Mouse (Mus musculus): ENCODE data around the gene Slc51b. TPM values are rescaled to one million over a fixed set of nuclear protein-coding genes. Genes with fewer than 3 reads are reported as not detected.

The Slc51b gene
- polyA plus RNA-seq, 1 experiment from 2014 or later = not detected

DNA sequence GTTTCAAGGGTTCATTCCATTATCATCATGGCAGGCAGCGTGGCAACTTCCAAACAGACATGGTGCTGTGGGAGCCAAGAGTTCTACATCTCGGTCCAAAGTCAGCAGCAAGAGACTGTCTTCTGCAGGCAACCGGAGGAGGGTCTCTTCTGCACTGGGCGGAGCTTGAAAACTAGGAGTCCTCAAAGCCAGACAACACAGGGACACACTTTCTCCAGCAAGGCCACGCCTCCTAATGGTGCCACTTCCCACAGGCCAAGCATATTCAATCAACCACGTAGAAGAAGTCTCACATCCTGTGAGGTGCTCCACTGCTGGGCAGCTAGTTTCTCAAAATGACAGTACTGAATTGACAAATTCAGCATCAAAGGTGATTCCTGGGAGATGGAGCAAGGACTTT, 25.2 kb upstream of the Slc51b start:
- H3K4me3 ChIP-seq (ENCODE audit: low read depth, low read length) = no peak overlapping the region
- WGBS = 89% methylated on average over 6 of the region's 6 CpGs
- peaks cover 16% of the 10 kb centered on the region for H3K36me3 ChIP-seq (ENCODE audit: control insufficient read depth, insufficient read depth, low read length)
- no peak overlapping the region for H3K4me2 ChIP-seq (ENCODE audit: low read depth, severe bottlenecking)
- no peaks in the 10 kb centered on the region for H3K9me3 ChIP-seq (ENCODE audit: control insufficient read depth, low read length)
- DNase-seq (ENCODE audit: low spot score) (no peak), ATAC-seq (ENCODE audit: insufficient number of reproducible peaks, low FRiP score, low TSS enrichment, low read depth) (no peak)
- no peaks in the 10 kb centered on the region for H3K4me1 ChIP-seq (ENCODE audit: control insufficient read depth, insufficient read depth, low read length)
- H3K27me3 ChIP-seq (ENCODE audit: control insufficient read depth, insufficient read depth, low read length) = no peaks in the 10 kb centered on the region
- H3K9ac ChIP-seq (ENCODE audit: low read length) = no peak overlapping the region
- H3K27ac ChIP-seq (replicated peaks; ENCODE audit: low read depth, low read length) = no peak overlapping the region

DNA sequence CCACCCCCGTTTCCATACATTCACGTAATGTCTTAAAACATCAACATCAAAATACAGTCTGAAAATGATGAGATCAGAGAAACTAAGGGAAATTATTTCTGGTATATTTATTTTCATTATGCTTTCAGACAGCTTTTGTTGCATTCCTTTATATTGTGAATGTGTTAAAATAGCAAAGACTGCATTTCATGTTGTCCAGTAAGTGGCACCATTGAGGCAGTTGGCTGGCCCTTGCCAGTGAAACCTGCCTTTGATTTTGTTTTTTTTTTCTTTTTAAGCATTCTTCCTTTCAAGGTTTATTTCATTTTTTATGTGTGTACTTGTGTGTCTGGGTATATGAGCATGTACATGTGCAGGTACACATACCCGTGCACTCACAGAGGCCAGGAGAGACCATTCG, 21.9 kb upstream of the Slc51b start:
- Histone ChIP-seq H3K36me3 (ENCODE audit: control insufficient read depth, insufficient read depth, low read length) (peaks cover 12% of the 10 kb centered on the region), H3K4me1 (ENCODE audit: control insufficient read depth, insufficient read depth, low read length) (no peaks in the 10 kb centered on the region), H3K27me3 (ENCODE audit: control insufficient read depth, insufficient read depth, low read length) (no peaks in the 10 kb centered on the region), H3K27ac (replicated peaks; ENCODE audit: low read depth, low read length) (no peak overlapping the region), H3K4me3 (ENCODE audit: low read depth, low read length) (no peak overlapping the region), H3K9me3 (ENCODE audit: control insufficient read depth, low read length) (no peaks in the 10 kb centered on the region), H3K9ac (ENCODE audit: low read length) (no peak overlapping the region), H3K4me2 (ENCODE audit: low read depth, severe bottlenecking) (no peak overlapping the region)
- no peak for ATAC-seq (ENCODE audit: insufficient number of reproducible peaks, low FRiP score, low TSS enrichment, low read depth)
- 94% methylated on average over 4 of the region's 4 CpGs for WGBS
- DNase-seq (ENCODE audit: low spot score) = no peak

GRCm38 (mm10) chr9:65435671-65436301, 13.0 kb upstream of the Slc51b start, which contains the start of gene Mtfmt:
Mtfmt (plus strand) TSS chr9:65435782.
- H3K4me1 ChIP-seq (ENCODE audit: control insufficient read depth, insufficient read depth, low read length) = 0 out of 2 replicates have a peak, but pooled peaks cover 2% of the 10 kb centered on the region
- 0 out of 2 replicates have a peak, but pooled peaks cover 4% of the 10 kb centered on the region for H3K36me3 ChIP-seq (ENCODE audit: control insufficient read depth, insufficient read depth, low read length)
- ATAC-seq (ENCODE audit: insufficient number of reproducible peaks, low FRiP score, low TSS enrichment, low read depth) (peak; percentile 84), DNase-seq (ENCODE audit: low spot score) (peak; percentile 95)
- peak within 1 kb of the TSS; percentile 79 for H3K9ac ChIP-seq (ENCODE audit: low read length)
- H3K4me2 ChIP-seq (ENCODE audit: low read depth, severe bottlenecking) = peak within 1 kb of the TSS; percentile 68
- no peak within 1 kb of the TSS for H3K27ac ChIP-seq (replicated peaks; ENCODE audit: low read depth, low read length)
- no peaks in the 10 kb centered on the region for H3K27me3 ChIP-seq (ENCODE audit: control insufficient read depth, insufficient read depth, low read length)
- peak within 1 kb of the TSS; percentile 92 for H3K4me3 ChIP-seq (ENCODE audit: low read depth, low read length)
- H3K9me3 ChIP-seq (ENCODE audit: control insufficient read depth, low read length) = no peaks in the 10 kb centered on the region
- under 1% methylated on average over 54 of the region's 54 CpGs for WGBS

DNA sequence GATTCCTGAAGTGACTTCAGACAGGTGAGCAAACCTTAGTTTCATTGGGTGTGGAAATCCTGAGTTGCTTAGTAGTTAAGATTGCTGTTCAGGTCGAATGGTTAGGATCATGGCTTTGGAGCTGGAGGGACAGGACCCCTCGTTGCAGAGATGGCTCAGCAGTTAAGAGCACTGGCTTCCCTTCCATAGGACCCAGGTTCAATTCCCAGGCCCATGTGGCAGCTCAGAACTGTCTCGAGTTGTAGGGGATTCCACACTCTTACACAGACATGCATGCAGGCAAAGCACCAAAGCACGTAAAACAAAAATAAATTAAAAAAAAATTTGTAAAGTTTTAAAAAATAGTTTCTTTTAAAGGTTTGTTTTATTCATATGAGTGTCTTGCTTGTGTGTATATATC, 12.5 kb upstream of the Slc51b start:
- Histone ChIP-seq H3K4me1 (ENCODE audit: control insufficient read depth, insufficient read depth, low read length) (0 out of 2 replicates have a peak, but pooled peaks cover 2% of the 10 kb centered on the region), H3K27ac (replicated peaks; ENCODE audit: low read depth, low read length) (no peak overlapping the region), H3K9ac (ENCODE audit: low read length) (no peak overlapping the region), H3K4me3 (ENCODE audit: low read depth, low read length) (no peak overlapping the region), H3K9me3 (ENCODE audit: control insufficient read depth, low read length) (no peaks in the 10 kb centered on the region), H3K36me3 (ENCODE audit: control insufficient read depth, insufficient read depth, low read length) (0 out of 2 replicates have a peak, but pooled peaks cover 4% of the 10 kb centered on the region), H3K27me3 (ENCODE audit: control insufficient read depth, insufficient read depth, low read length) (no peaks in the 10 kb centered on the region), H3K4me2 (ENCODE audit: low read depth, severe bottlenecking) (no peak overlapping the region)
- WGBS = 75% methylated on average over 4 of the region's 4 CpGs
- ATAC-seq (ENCODE audit: insufficient number of reproducible peaks, low FRiP score, low TSS enrichment, low read depth) (no peak), DNase-seq (ENCODE audit: low spot score) (no peak)

- H3K27ac ChIP-seq (replicated peaks; ENCODE audit: low read depth, low read length) = no peak overlapping the region
- H3K9me3 ChIP-seq (ENCODE audit: control insufficient read depth, low read length) = no peaks in the 10 kb centered on the region
- no peak overlapping the region for H3K9ac ChIP-seq (ENCODE audit: low read length)
- H3K36me3 ChIP-seq (ENCODE audit: control insufficient read depth, insufficient read depth, low read length) = 0 out of 2 replicates have a peak, but pooled peaks cover 4% of the 10 kb centered on the region
- H3K27me3 ChIP-seq (ENCODE audit: control insufficient read depth, insufficient read depth, low read length) = no peaks in the 10 kb centered on the region
- H3K4me1 ChIP-seq (ENCODE audit: control insufficient read depth, insufficient read depth, low read length) = 0 out of 2 replicates have a peak, but pooled peaks cover 2% of the 10 kb centered on the region
- no peak overlapping the region for H3K4me3 ChIP-seq (ENCODE audit: low read depth, low read length)
- DNase-seq (ENCODE audit: low spot score) = peak; percentile 66
- H3K4me2 ChIP-seq (ENCODE audit: low read depth, severe bottlenecking) = no peak overlapping the region
- 61% methylated on average over 5 of the region's 5 CpGs for WGBS
- no peak for ATAC-seq (ENCODE audit: insufficient number of reproducible peaks, low FRiP score, low TSS enrichment, low read depth)
Measured at GRCm38 (mm10) chr9:65434140-65434539, 11.4 kb upstream of the Slc51b start.

GRCm38 (mm10) chr9:65432236-65432635, 9.5 kb upstream of the Slc51b start:
- no peak for ATAC-seq (ENCODE audit: insufficient number of reproducible peaks, low FRiP score, low TSS enrichment, low read depth)
- WGBS = under 1% methylated on average over 3 of the region's 3 CpGs
- Histone ChIP-seq H3K4me3 (ENCODE audit: low read depth, low read length) (no peak overlapping the region), H3K27me3 (ENCODE audit: control insufficient read depth, insufficient read depth, low read length) (no peaks in the 10 kb centered on the region), H3K27ac (replicated peaks; ENCODE audit: low read depth, low read length) (no peak overlapping the region), H3K4me2 (ENCODE audit: low read depth, severe bottlenecking) (no peak overlapping the region), H3K9ac (ENCODE audit: low read length) (no peak overlapping the region), H3K4me1 (ENCODE audit: control insufficient read depth, insufficient read depth, low read length) (0 out of 2 replicates have a peak, but pooled peaks cover 2% of the 10 kb centered on the region), H3K9me3 (ENCODE audit: control insufficient read depth, low read length) (no peaks in the 10 kb centered on the region), H3K36me3 (ENCODE audit: control insufficient read depth, insufficient read depth, low read length) (no peaks in the 10 kb centered on the region)
- peak; percentile 88 for DNase-seq (ENCODE audit: low spot score)

- H3K36me3 ChIP-seq (ENCODE audit: control insufficient read depth, insufficient read depth, low read length) = no peaks in the 10 kb centered on the region
- no peak overlapping the region for H3K4me3 ChIP-seq (ENCODE audit: low read depth, low read length)
- DNase-seq (ENCODE audit: low spot score) (no peak), ATAC-seq (ENCODE audit: insufficient number of reproducible peaks, low FRiP score, low TSS enrichment, low read depth) (no peak)
- H3K4me2 ChIP-seq (ENCODE audit: low read depth, severe bottlenecking) = no peak overlapping the region
- H3K4me1 ChIP-seq (ENCODE audit: control insufficient read depth, insufficient read depth, low read length) = no peaks in the 10 kb centered on the region
- no peak overlapping the region for H3K27ac ChIP-seq (replicated peaks; ENCODE audit: low read depth, low read length)
- no peaks in the 10 kb centered on the region for H3K9me3 ChIP-seq (ENCODE audit: control insufficient read depth, low read length)
- no peaks in the 10 kb centered on the region for H3K27me3 ChIP-seq (ENCODE audit: control insufficient read depth, insufficient read depth, low read length)
- H3K9ac ChIP-seq (ENCODE audit: low read length) = no peak overlapping the region
- 88% methylated on average over 5 of the region's 5 CpGs for WGBS
Measured at GRCm38 (mm10) chr9:65430921-65431320, 8.2 kb upstream of the Slc51b start.

DNA sequence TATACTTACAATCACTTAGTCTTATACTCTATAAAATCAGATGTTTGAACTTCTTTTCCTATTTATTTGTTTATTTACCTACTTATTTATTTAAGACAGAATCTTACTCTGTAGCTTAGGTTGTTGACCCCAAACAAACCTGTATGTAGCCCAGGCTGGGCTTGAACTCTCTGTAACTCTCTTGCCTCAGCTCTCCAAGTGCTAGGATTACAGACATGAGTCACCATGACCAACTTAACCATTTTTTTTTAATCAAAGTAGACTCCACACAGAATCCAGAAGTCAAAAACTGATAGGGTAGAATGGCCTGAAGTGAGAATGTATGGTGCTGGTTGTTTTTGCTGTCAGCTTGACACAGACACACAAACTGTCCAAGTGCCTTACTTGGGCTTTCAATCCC, 7.6 kb upstream of the Slc51b start:
- Histone ChIP-seq H3K9me3 (ENCODE audit: control insufficient read depth, low read length) (no peaks in the 10 kb centered on the region), H3K4me2 (ENCODE audit: low read depth, severe bottlenecking) (no peak overlapping the region), H3K4me3 (ENCODE audit: low read depth, low read length) (no peak overlapping the region), H3K27me3 (ENCODE audit: control insufficient read depth, insufficient read depth, low read length) (no peaks in the 10 kb centered on the region), H3K36me3 (ENCODE audit: control insufficient read depth, insufficient read depth, low read length) (no peaks in the 10 kb centered on the region), H3K27ac (replicated peaks; ENCODE audit: low read depth, low read length) (no peak overlapping the region), H3K4me1 (ENCODE audit: control insufficient read depth, insufficient read depth, low read length) (no peaks in the 10 kb centered on the region), H3K9ac (ENCODE audit: low read length) (no peak overlapping the region)
- no peak for ATAC-seq (ENCODE audit: insufficient number of reproducible peaks, low FRiP score, low TSS enrichment, low read depth)
- no peak for DNase-seq (ENCODE audit: low spot score)

GRCm38 (mm10) chr9:65428003-65428402, 5.2 kb upstream of the Slc51b start:
- no peak overlapping the region for H3K4me2 ChIP-seq (ENCODE audit: low read depth, severe bottlenecking)
- no peak overlapping the region for H3K9ac ChIP-seq (ENCODE audit: low read length)
- no peaks in the 10 kb centered on the region for H3K36me3 ChIP-seq (ENCODE audit: control insufficient read depth, insufficient read depth, low read length)
- H3K27ac ChIP-seq (replicated peaks; ENCODE audit: low read depth, low read length) = no peak overlapping the region
- no peaks in the 10 kb centered on the region for H3K9me3 ChIP-seq (ENCODE audit: control insufficient read depth, low read length)
- ATAC-seq (ENCODE audit: insufficient number of reproducible peaks, low FRiP score, low TSS enrichment, low read depth) (no peak), DNase-seq (ENCODE audit: low spot score) (no peak)
- no peaks in the 10 kb centered on the region for H3K27me3 ChIP-seq (ENCODE audit: control insufficient read depth, insufficient read depth, low read length)
- H3K4me3 ChIP-seq (ENCODE audit: low read depth, low read length) = no peak overlapping the region
- WGBS = 93% methylated on average over 5 of the region's 5 CpGs
- H3K4me1 ChIP-seq (ENCODE audit: control insufficient read depth, insufficient read depth, low read length) = no peaks in the 10 kb centered on the region

Measured in limb, embryonic 11.5 days (tissue).